Mouse (Mus musculus) liver, postnatal 0 days (tissue): ENCODE measurements around the gene Pim3. TPM values are rescaled to one million over a fixed set of nuclear protein-coding genes. Genes with fewer than 3 reads are reported as not detected.

Experiments used
- ATAC-seq: fragments of 200-750 bp; cut with Nextera tagmentation; 2 replicates; pipeline ENCODE4 v1.8.0; 2017; ENCODE audit warnings: mild to moderate bottlenecking, moderate library complexity
- DNase-seq: peaks from one replicate; pipeline ENCODE4 v3.0.0-alpha.2; 2016
- H3K27ac ChIP-seq: fragments of 300-500 bp; sonication (generic); 2 replicates; pipeline ENCODE4 v1.5.1; 2014; ENCODE audit warnings: antibody characterized with exemption, moderate library complexity, mild to moderate bottlenecking, low read depth
- H3K27me3 ChIP-seq: fragments of 300-500 bp; sonication (generic); 2 replicates; pipeline ENCODE4 v1.6.1; 2014; ENCODE audit warnings: low read length, control low read depth, mixed read lengths; ENCODE audit not compliant: insufficient read depth
- H3K36me3 ChIP-seq: fragments of 300-500 bp; sonication (generic); replicated peaks from 2 replicates; pipeline ENCODE4 v1.6.1; 2014; ENCODE audit warnings: mild to moderate bottlenecking, control low read depth, low read length, moderate library complexity, mixed read lengths; ENCODE audit not compliant: insufficient read depth
- H3K4me1 ChIP-seq: fragments of 300-500 bp; sonication (generic); 2 replicates; pipeline ENCODE4 v1.6.1; 2014; ENCODE audit warnings: antibody characterized with exemption, mild to moderate bottlenecking, control low read depth; ENCODE audit not compliant: insufficient read depth
- H3K4me2 ChIP-seq: fragments of 300-500 bp; sonication (generic); 2 replicates; pipeline ENCODE4 v1.6.1; 2014; ENCODE audit warnings: low read depth, mild to moderate bottlenecking, low read length, moderate library complexity, mixed read lengths
- H3K4me3 ChIP-seq: fragments of 300-500 bp; sonication (generic); 2 replicates; pipeline ENCODE4 v1.5.1; 2014; ENCODE audit warnings: low read depth, low read length
- H3K9ac ChIP-seq: fragments of 300-500 bp; sonication (generic); replicated peaks from 2 replicates; pipeline ENCODE4 v1.6.1; 2014; ENCODE audit warnings: mild to moderate bottlenecking, moderate library complexity
- H3K9me3 ChIP-seq: fragments of 300-500 bp; sonication (generic); 2 replicates; pipeline ENCODE4 v1.6.1; 2016; ENCODE audit warnings: mild to moderate bottlenecking, control low read depth, low read length, mixed read lengths
- CTCF ChIP-seq: sonication (generic); IDR thresholded peaks from 2 replicates; pipeline ENCODE4 v1.5.1; 2016; ENCODE audit warnings: antibody characterized with exemption, low read depth
- EP300 ChIP-seq: IDR thresholded peaks from 2 replicates; pipeline ENCODE4 v1.6.1; 2016; ENCODE audit warnings: antibody characterized with exemption, low read depth, mild to moderate bottlenecking
- WGBS: fragments of 180-500 bp; shearing (Covaris S2); extraction: QIAGEN DNeasy Blood & Tissue Kit; methylation state at CpG from one replicate; pipeline ENCODE4 v1.1.7; 2014; ENCODE audit not compliant: insufficient replicate concordance; 5-methylcytosine and 5-hydroxymethylcytosine counted together
- polyA plus RNA-seq: library from polyadenylated mRNA; unstranded; fragments of >200 nt; fragmentation: Nextera tagmentation; extraction: Ambion mirVana; gene quantifications from 2 replicates; pipeline ENCODE4 v1.2.1, GENCODE M21; 2015

Gene Pim3
- polyA plus RNA-seq, 1 experiment from 2014 or later, result 34.2 TPM

DNA sequence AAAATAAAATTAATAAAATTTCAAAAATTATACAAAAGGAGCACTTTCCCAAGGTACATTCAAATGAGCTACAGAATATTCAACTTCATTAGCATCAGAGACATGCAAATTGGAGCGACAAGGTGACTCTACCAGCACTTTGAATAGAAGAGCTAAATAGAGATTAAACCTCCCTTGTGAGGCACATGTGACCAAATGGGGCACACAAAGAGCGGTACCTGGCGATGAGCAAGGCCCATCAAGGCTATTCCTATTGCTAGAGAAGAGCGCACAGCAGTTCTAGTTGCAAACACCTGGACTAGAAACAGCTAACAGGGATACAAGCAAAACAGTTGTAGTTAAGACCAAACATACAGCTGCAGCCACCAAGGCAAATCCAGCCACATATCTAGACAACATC, 44.4 kb downstream of the Pim3 start:
- DNase-seq, result no peak
- 71% methylated on average over 4 of the region's 4 CpGs for WGBS
- no peak overlapping the region for H3K9ac ChIP-seq
- no peaks in the 10 kb centered on the region for H3K27me3 ChIP-seq
- no peak overlapping the region for H3K27ac ChIP-seq
- H3K9me3 ChIP-seq, result no peaks in the 10 kb centered on the region
- no peaks in the 10 kb centered on the region for H3K36me3 ChIP-seq
- H3K4me3 ChIP-seq, result no peak overlapping the region
- no peak for ATAC-seq
- no peak overlapping the region for H3K4me2 ChIP-seq
- TF ChIP-seq CTCF (no peak), EP300 (no peak)
- peaks cover 6% of the 10 kb centered on the region for H3K4me1 ChIP-seq

DNA sequence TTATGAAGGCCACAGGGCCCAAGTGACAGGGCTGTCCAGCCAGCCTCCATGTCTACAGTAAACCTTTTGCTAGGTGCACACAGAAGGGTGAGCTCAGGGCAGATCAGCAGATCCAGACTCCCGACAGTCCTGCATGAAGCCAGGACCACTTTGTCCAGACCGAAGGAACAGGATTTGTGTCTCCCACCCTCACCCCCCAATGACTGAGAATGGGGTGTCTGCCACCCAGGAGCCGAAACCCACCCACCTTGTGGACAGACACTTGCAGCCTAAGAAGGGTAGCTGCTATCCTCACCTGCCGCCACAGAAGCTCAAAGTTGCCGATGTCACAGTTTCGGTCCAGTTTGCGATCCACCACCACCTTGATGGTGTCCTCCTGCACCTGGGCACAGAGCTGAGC, 53.1 kb downstream of the Pim3 start:
- H3K4me3 ChIP-seq, result no peak overlapping the region
- H3K4me2 ChIP-seq, result no peak overlapping the region
- H3K27me3 ChIP-seq, result no peaks in the 10 kb centered on the region
- no peaks in the 10 kb centered on the region for H3K36me3 ChIP-seq
- DNase-seq (no peak), ATAC-seq (no peak)
- no peak overlapping the region for H3K9ac ChIP-seq
- H3K4me1 ChIP-seq, result 0 out of 2 replicates have a peak, but pooled peaks cover 4% of the 10 kb centered on the region
- H3K27ac ChIP-seq, result no peak overlapping the region
- no peaks in the 10 kb centered on the region for H3K9me3 ChIP-seq
- no peak for TF ChIP-seq EP300
- no peak for TF ChIP-seq CTCF
- 82% methylated on average over 7 of the region's 7 CpGs for WGBS

Other genes starting within 250 kb of the Pim3 start
- 5.2 and 5.6 TPM in 2 replicates for gene Brd1, start 128.0 kb upstream of the Pim3 start, polyA plus RNA-seq
- 3.6 and 3.7 TPM in 2 replicates for gene Zbed4, start 110.5 kb upstream of the Pim3 start, polyA plus RNA-seq
- 3.6 and 3.7 TPM in 2 replicates for gene Alg12, start 42.9 kb upstream of the Pim3 start, polyA plus RNA-seq
- gene Creld2, start 42.5 kb upstream of the Pim3 start, polyA plus RNA-seq, result 32.9 and 33.1 TPM in 2 replicates
- not detected in 2 replicates for gene Ttll8, start 92.2 kb downstream of the Pim3 start, polyA plus RNA-seq
- not detected in 2 replicates for gene Mlc1, start 116.8 kb downstream of the Pim3 start, polyA plus RNA-seq
- not detected in 2 replicates for gene Mov10l1, start 120.7 kb downstream of the Pim3 start, polyA plus RNA-seq
- gene Panx2, start 197.5 kb downstream of the Pim3 start, polyA plus RNA-seq, result not detected in 2 replicates
- gene Trabd, start 212.9 kb downstream of the Pim3 start, polyA plus RNA-seq, result 23.3 and 23.6 TPM in 2 replicates
- gene Selenoo, start 226.9 kb downstream of the Pim3 start, polyA plus RNA-seq, result 14.3 and 14.7 TPM in 2 replicates